Mouse (Mus musculus) midbrain, postnatal 0 days (tissue): Measurements from ENCODE around the gene Gm11627. TPM values are rescaled to one million over a fixed set of nuclear protein-coding genes. Genes with fewer than 3 reads are reported as not detected.

Experiments
- ATAC-seq: fragments of 200-750 bp; cut with Nextera tagmentation; 2 replicates; pipeline ENCODE4 v1.8.0; 2017; ENCODE audit warnings: moderate number of reproducible peaks, mild to moderate bottlenecking, moderate TSS enrichment, moderate library complexity; ENCODE audit not compliant: low FRiP score
- DNase-seq: peaks from one replicate; pipeline ENCODE4 v3.0.0-alpha.2; 2015; ENCODE audit warnings: low spot score
- H3K27ac ChIP-seq: fragments of 300-500 bp; sonication (generic); 2 replicates; pipeline ENCODE4 v1.5.1; 2014; ENCODE audit warnings: low read depth, mild to moderate bottlenecking, low read length, mixed read lengths
- H3K27me3 ChIP-seq: fragments of 300-500 bp; sonication (generic); 2 replicates; pipeline ENCODE4 v1.6.1; 2014; ENCODE audit warnings: low read length, control low read depth, mixed read lengths; ENCODE audit not compliant: insufficient read depth
- H3K36me3 ChIP-seq: fragments of 300-500 bp; sonication (generic); 2 replicates; pipeline ENCODE4 v1.6.1; 2014; ENCODE audit warnings: low read length, control low read depth, mixed read lengths; ENCODE audit not compliant: insufficient read depth
- H3K4me1 ChIP-seq: fragments of 300-500 bp; sonication (generic); 2 replicates; pipeline ENCODE4 v1.6.1; 2014; ENCODE audit warnings: mild to moderate bottlenecking, control low read depth, antibody characterized with exemption, low read length, mixed read lengths; ENCODE audit not compliant: insufficient read depth
- H3K4me2 ChIP-seq: fragments of 300-500 bp; sonication (generic); 2 replicates; pipeline ENCODE4 v1.6.1; 2014; ENCODE audit warnings: low read depth, mild to moderate bottlenecking, low read length, mixed read lengths; ENCODE audit not compliant: poor library complexity, severe bottlenecking
- H3K4me3 ChIP-seq: fragments of 300-500 bp; sonication (generic); 2 replicates; pipeline ENCODE4 v1.5.1; 2014; ENCODE audit warnings: low read depth, mild to moderate bottlenecking, low read length, moderate library complexity
- H3K9ac ChIP-seq: fragments of 300-500 bp; sonication (generic); replicated peaks from 2 replicates; pipeline ENCODE4 v1.6.1; 2014; ENCODE audit warnings: mild to moderate bottlenecking, low read length, moderate library complexity, mixed read lengths; ENCODE audit not compliant: poor library complexity, severe bottlenecking
- H3K9me3 ChIP-seq: fragments of 300-500 bp; sonication (generic); 2 replicates; pipeline ENCODE4 v1.6.1; 2016; ENCODE audit warnings: low read length, control low read depth
- CTCF ChIP-seq: IDR thresholded peaks from 2 replicates; pipeline ENCODE4 v1.5.1; 2016; ENCODE audit warnings: antibody characterized with exemption, mild to moderate bottlenecking
- WGBS: fragments of 180-500 bp; shearing (Covaris S2); extraction: QIAGEN DNeasy Blood & Tissue Kit; methylation state at CpG from one replicate; pipeline ENCODE4 v1.1.7; 2014; 5-methylcytosine and 5-hydroxymethylcytosine counted together
- polyA plus RNA-seq: library from polyadenylated mRNA; unstranded; fragments of >200 nt; fragmentation: Nextera tagmentation; extraction: Ambion mirVana; gene quantifications from 2 replicates; pipeline ENCODE4 v1.2.1, GENCODE M21; 2015
- total RNA-seq: library from RNA; depleted of rRNA; stranded (reverse); fragments of >200 nt; gene quantifications from 2 replicates; pipeline ENCODE4 v1.2.3, GENCODE M21; 2014

Gm11627 gene
- total and polyA plus RNA-seq, 2 experiments from 2014 or later = 1.1 to 4.6 TPM

- Histone ChIP-seq H3K4me1 (no peaks in the 10 kb centered on the region), H3K4me3 (peak within 1 kb of the TSS; percentile 62), H3K9me3 (no peaks in the 10 kb centered on the region), H3K27me3 (peaks cover 19% of the 10 kb centered on the region; the same call in 1 of the 2 replicates), H3K36me3 (no peaks in the 10 kb centered on the region), H3K4me2 (peak within 1 kb of the TSS; percentile 72), H3K27ac (peak within 1 kb of the TSS; percentile 57), H3K9ac (peak within 1 kb of the TSS; percentile 54)
- TF ChIP-seq CTCF = no peak
- ATAC-seq = peak; percentile 93
- WGBS = under 1% methylated on average over 28 of the region's 31 CpGs
- DNase-seq = peak; percentile 99
These were observed 24.8 kb upstream of the Gm11627 start, which contains the start of gene Fzd2 for GRCm38 (mm10) chr11:102604010-102604584. Fzd2 (plus strand) TSS chr11:102604396.

- Histone ChIP-seq H3K4me2 (peak overlapping the region; percentile 60), H3K9ac (no peak overlapping the region; the same call in 1 of the 2 replicates), H3K4me3 (peak overlapping the region; percentile 62), H3K27me3 (peaks cover 19% of the 10 kb centered on the region; the same call in 1 of the 2 replicates), H3K36me3 (no peaks in the 10 kb centered on the region), H3K4me1 (no peaks in the 10 kb centered on the region), H3K27ac (peak overlapping the region; percentile 57), H3K9me3 (no peaks in the 10 kb centered on the region)
- WGBS = 1% methylated on average over 10 of the region's 10 CpGs
- TF ChIP-seq CTCF = no peak
- DNase-seq (peak; percentile 61), ATAC-seq (no peak)
These were observed 24.2 kb upstream of the Gm11627 start for GRCm38 (mm10) chr11:102603496-102603850.

- peaks cover 14% of the 10 kb centered on the region; the same call in 1 of the 2 replicates for H3K27me3 ChIP-seq
- DNase-seq = peak; percentile 22
- no peak for ATAC-seq
These were observed 23.7 kb upstream of the Gm11627 start for GRCm38 (mm10) chr11:102602816-102603495.

GRCm38 (mm10) chr11:102599912-102600311 is 20.7 kb upstream of the Gm11627 start:
- TF ChIP-seq CTCF = peak; percentile 35; the same call in 1 of the 2 replicates
- peaks cover 9% of the 10 kb centered on the region; the same call in 1 of the 2 replicates for H3K27me3 ChIP-seq
- H3K4me3 ChIP-seq = no peak overlapping the region
- whole genome bisulfite sequencing = 87% methylated on average over 3 of the region's 3 CpGs
- no peak overlapping the region for H3K9ac ChIP-seq
- H3K36me3 ChIP-seq = no peaks in the 10 kb centered on the region
- no peak overlapping the region for H3K27ac ChIP-seq
- no peaks in the 10 kb centered on the region for H3K4me1 ChIP-seq
- DNase-seq = no peak
- no peak overlapping the region for H3K4me2 ChIP-seq
- ATAC-seq = no peak
- no peaks in the 10 kb centered on the region for H3K9me3 ChIP-seq

More at GRCm38 (mm10) chr11:102602816-102603495, 23.7 kb upstream of the Gm11627 start:
- H3K4me2 ChIP-seq = peak overlapping the region; percentile 60
- H3K9ac ChIP-seq = peak overlapping the region; percentile 29; the same call in 1 of the 2 replicates
- H3K4me3 ChIP-seq = peak overlapping the region; percentile 62
- TF ChIP-seq CTCF = no peak
- no peaks in the 10 kb centered on the region for H3K9me3 ChIP-seq
- H3K4me1 ChIP-seq = no peaks in the 10 kb centered on the region
- H3K27ac ChIP-seq = peak overlapping the region; percentile 57; the same call in 1 of the 2 replicates
- WGBS = 2% methylated on average over 13 of the region's 13 CpGs
- no peaks in the 10 kb centered on the region for H3K36me3 ChIP-seq

- 21% methylated on average over 3 of the region's 4 CpGs for WGBS
- H3K4me1 ChIP-seq = no peaks in the 10 kb centered on the region
- DNase-seq (no peak), ATAC-seq (no peak)
- no peaks in the 10 kb centered on the region for H3K9me3 ChIP-seq
- no peaks in the 10 kb centered on the region for H3K36me3 ChIP-seq
- TF ChIP-seq CTCF = no peak
- H3K27ac ChIP-seq = no peak overlapping the region
- no peak overlapping the region for H3K4me2 ChIP-seq
- H3K4me3 ChIP-seq = no peak overlapping the region
- no peak overlapping the region for H3K9ac ChIP-seq
- no peaks in the 10 kb centered on the region for H3K27me3 ChIP-seq
These were observed 16.1 kb upstream of the Gm11627 start for GRCm38 (mm10) chr11:102595341-102595820.

GRCm38 (mm10) chr11:102587554-102587953 is 8.3 kb upstream of the Gm11627 start:
- Histone ChIP-seq H3K9me3 (no peaks in the 10 kb centered on the region), H3K4me3 (no peak overlapping the region), H3K36me3 (no peaks in the 10 kb centered on the region), H3K4me2 (no peak overlapping the region), H3K27me3 (no peaks in the 10 kb centered on the region), H3K4me1 (no peaks in the 10 kb centered on the region), H3K27ac (no peak overlapping the region), H3K9ac (no peak overlapping the region)
- DNase-seq (no peak), ATAC-seq (no peak)
- TF ChIP-seq CTCF = 0 out of 2 replicates have a peak, but pooled peaks have one; percentile 15
- WGBS = 71% methylated on average over 3 of the region's 3 CpGs
